Mouse (Mus musculus) kidney, postnatal 4 days (tissue): ENCODE measurements around the gene Gm21988.

ENCODE experiments used
- DNase-seq, 2 experiments: peaks; one replicate each; pipeline ENCODE4 v3.0.0; 2021; ENCODE audit warnings: mixed read lengths in 2 of 2

The Gm21988 gene

DNA sequence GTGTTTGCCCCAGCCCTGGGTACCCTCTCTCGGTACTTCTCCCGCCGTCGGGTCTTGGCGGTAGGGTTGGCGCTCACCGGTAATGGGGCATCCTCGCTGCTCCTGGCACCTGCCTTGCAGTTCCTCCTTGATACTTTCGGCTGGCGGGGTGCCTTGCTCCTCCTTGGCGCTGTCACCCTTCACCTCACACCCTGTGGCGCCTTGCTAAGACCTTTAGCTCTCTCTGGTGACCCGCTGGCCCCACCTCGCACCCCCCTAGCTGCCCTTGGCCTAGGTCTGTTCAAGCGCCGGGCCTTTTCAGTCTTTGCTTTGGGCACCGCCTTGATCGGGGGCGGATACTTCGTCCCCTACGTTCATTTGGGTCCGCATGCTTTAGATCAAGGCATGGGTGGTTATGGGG, 24.3 kb downstream of the Gm21988 start:
- peak in 1 of 2 experiments; percentile 43 for DNase-seq

DNA sequence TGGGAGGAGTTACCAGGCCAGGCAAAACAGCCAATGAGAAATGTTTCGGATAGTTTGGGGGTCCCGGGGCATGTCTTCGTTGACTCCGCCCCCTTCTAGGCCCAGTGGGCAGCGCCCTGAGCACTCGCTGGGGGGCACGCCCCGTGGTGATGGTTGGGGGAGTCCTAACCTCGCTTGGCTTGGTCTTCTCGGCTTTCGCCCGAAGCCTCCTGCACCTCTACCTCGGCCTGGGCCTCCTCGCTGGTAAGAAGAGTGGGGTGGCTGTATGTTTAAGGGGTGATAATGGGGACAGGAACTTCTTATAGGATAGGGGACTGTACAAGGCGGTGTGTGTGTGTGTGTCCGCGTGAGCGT, 24.8 kb downstream of the Gm21988 start:
- peak in 1 of 2 experiments; percentile 51 for DNase-seq

DNA sequence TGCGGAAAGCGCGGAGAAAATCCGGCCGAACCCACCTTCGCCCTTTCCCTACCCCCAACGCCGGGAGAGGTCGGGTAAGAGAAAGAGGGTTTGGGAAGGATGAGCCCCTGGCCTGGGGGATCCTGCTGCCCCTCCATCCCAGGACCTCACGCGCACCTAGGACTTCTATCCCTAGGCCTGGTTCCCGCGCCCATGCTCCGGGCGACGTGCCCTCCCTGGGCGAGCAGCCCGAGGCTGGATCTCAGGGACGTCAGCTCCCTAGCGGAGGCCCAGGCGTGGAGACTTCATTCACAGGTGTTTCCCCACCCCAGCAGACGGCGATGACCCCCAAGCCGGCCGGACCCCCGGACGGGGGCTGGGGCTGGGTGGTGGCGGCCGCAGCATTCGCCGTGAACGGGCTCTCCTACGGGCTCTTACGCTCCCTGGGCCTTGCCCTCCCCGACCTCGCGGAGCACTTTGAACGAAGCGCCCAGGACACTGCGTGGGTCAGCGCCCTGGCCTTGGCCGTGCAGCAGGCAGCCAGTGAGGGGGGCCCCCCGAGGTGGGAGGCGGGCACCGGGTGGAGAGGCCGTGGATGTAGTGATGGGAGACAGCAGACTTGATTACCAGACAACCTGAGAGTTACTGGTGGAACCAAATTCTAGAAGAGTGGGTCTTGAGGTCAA, 25.3 kb downstream of the Gm21988 start:
- peak; percentile 51 to 70 for DNase-seq

DNA sequence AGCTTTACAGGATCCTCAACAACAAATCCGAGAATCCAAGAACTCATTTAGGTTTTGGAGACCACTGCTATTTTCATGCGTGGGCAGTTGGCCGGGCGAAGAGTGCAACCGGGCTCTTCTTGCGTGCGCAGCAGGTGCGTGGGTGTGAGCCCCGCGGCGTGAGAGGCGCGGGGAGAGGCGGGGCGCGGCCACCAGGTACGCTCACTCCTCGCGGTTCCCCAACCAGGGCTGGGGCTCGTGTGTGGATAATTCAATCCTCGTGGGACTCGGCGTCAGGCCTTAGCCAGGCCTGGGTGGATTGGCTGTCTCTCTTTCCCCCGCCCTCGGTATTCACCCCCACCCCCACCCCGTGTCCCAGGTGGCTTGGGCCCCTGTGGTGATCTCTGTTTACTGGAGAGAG, 25.9 kb downstream of the Gm21988 start:
- peak in 1 of 2 experiments; percentile 47 for DNase-seq

DNA sequence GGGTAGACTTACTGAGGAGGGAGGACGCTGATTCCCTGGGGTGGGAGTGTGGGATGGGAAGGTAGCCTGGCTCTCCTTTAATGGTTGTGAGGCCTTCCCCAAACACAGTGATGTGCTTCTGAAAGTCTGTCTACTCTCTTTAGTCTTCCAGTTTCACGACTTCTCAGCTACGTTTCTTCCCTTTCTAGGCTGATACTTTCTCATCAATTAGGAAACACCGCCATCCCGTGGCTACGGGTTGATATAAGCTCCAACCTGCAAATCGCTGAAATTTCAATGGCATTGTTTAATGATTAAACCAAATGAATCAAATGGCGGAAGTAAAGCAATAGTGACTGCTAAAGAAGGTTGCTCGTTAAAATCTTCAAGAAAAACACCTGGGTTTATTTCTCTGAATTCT, 26.7 kb downstream of the Gm21988 start:
- DNase-seq: peak; percentile 84 to 88

DNA sequence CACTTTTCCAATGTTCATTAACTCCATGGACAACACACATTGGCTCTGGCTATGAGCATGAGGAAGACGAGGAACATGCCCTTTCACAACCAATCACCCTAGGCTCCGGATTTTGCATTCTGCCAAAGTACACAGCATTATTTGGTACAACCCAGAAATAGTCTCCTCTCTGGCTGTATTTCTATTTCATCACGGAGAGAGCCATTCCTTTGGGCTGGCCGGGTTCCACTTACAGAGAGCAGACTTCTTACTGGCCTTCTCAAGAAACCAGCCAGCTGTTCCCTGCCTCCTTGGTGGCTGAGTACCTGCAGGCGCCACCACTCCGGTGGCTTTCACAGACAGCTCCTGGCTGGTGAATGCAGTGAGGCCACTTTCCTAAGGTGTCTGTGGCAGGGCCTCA, 27.2 kb downstream of the Gm21988 start, which contains the start of gene Slc16a11:
Gene Slc16a11, plus strand, starts transcription at position 330 of the 400 bp plus-strand sequence.
- DNase-seq: peak; percentile 35 to 43

DNA sequence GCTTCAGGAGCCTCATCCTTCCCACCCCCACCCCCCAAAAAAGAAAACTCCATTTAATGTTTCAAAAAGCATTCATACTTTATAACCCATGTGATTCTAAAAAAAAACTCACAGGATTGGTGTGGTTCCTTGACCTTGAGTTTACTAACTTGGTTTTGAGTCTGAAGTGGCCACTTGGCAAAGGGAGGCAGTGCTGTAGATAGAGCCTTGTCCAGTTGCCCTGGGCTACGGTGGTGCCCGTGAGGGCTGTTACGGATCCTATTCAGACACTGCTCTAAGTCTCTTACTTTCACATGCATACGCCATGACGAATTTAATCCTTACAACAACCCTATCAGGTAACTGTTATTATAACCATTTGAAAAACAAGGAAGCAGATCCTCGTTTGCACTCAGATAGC, 27.7 kb downstream of the Gm21988 start:
- no peak for DNase-seq

DNA sequence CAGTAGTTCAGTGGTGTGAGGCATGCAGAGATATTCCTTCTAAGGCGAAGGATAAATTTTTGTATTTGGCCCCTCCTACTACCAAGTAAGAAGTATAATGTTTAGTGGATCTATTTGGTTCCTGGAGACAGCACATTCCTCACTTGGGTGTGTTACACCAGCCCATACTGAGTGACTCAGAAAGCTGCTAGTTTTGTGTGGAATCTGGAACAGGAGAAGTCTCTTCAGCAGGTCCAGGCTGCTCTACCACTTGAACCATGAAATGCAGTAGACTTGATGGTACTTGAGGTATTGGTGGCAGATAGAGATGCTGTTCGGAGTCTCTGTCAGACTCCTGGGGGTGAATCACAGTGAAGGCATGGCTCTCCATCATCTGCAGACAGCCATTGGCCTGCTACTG, 28.9 kb downstream of the Gm21988 start:
- no peak for DNase-seq

DNA sequence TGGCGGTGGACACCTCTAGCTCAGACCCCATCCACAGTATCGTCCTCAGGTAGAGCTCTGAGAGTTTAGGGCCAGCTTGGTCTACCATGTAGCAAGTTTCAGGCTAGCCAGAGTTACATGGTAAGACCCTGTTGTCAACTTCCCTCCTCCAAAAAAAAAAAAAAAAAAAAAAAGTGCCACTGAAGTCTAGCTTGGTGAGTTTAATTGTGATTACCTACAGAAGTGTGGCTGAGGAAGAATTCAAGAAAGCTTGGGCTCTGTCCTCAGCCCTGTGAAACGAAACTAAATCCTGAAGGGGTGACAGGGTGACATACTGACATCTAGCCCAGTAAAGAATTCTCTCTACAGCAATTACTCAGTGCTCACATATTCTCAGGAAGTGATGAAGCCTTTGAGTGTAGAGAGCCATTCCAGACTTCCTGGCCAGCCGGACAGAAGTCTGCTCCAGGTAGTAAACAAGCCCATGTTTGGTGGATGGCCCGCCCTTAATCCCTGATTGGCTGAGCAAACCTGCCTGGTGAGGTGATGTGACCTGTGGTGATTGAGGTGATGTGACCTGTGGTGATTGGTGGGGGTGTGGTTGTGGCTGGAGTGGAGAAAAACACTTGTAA, 30.7 kb downstream of the Gm21988 start:
- no peak for DNase-seq

DNA sequence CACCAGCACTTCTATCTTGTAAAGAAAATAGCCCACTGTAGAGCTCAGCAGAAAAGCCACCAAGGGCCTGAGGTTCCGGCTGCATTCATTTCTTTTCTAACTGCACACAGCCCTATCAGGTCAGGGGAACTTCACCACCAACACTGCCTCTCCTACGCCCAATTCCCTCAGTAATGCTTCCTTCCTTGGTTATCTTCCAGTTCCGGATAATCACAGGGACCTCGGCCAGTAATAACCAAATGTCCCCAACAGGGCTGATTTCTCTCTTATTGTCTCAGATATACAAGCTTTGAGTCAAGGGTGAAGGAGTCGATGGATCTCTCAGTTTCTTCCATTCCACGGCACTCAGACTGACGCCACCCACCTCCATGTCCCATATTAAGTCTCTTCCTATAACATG, 32.3 kb downstream of the Gm21988 start:
- no peak for DNase-seq

DNA sequence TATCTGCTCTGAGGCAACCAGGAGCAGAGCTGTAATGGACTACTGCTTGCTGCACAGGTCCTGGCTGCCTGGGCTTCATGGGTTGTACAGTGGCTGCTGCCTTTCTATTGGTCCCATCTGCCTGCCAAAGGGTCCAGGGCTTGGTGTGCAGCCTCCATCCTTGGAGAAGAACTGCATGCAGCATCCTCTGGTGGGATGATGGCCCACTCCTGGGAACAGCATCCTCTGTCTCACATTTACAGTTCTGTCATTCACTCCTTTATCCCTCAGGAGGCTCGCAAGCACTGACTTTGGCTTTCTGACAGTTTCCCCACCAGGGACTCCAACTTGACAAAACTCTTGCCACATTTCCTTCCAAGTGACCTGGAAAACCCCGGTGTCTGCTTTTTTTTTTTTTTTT, 32.8 kb downstream of the Gm21988 start:
- DNase-seq: no peak

DNA sequence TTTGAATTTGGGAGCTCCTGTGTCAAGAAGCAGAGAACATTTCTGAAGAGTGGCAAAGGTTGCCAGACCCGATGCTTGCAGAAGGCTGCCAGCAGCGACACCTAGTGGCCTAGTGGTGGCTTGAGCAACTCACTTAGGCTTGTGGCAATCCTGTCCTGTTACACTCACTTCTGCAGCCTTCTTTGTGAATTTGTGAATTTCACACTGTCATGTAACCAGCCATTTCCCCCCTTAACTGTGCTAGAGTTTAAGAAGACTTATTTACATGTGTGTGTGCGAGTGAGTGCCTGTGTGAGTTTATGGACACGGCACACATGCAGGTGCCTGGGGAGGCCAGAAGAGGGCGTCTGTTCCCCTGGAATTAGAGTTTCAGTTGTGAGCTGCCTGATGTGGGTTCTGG, 37.9 kb downstream of the Gm21988 start:
- peak; percentile 94 to 95 for DNase-seq

DNA sequence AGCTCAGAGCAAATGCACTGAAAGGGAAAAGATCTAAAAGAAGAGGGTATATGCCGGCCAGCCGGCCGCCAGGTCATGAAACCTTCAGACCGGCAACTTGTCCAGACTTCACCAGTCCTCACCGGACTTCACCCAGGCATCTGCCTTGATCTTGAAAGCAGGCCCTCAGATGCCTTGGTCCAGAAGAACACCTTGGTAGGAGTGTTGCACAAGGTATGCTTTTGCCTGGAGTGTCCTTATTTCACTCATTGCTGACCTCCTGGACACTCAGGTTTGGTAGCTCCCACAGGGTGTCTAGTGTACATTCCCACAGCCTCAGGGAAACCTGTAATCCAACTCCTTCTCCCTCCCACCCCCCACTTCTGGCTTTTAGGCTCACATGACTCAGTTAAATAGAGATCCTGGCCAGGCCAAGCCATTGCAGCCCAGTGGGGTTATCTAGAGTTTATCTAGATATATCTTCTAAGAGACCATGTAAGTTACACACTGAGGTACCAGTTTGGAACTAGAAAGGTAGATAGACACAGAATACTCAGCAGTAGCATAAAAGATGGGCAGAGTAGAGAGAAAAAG, 39.5 kb downstream of the Gm21988 start:
- peak in 1 of 2 experiments; percentile 22 for DNase-seq

DNA sequence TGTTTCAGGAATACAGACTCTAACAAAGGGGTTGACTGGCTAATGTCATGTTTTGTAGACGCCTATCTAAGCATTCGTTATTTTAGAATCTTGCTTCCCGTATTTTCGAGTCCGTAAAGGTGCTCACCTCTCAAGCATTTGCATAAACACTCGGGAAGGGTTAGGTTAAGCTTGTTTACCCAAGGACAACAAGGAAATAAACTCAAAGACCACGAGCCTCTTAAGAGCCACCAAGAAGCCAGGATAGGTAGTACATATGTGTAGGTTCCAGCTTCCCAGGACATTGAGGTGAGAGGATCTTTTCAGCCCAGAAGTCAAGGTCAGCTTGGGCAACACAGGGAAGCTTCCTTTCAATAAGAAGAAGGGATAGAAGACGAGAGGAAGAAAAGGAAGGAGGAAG, 40.5 kb downstream of the Gm21988 start:
- DNase-seq: no peak

DNA sequence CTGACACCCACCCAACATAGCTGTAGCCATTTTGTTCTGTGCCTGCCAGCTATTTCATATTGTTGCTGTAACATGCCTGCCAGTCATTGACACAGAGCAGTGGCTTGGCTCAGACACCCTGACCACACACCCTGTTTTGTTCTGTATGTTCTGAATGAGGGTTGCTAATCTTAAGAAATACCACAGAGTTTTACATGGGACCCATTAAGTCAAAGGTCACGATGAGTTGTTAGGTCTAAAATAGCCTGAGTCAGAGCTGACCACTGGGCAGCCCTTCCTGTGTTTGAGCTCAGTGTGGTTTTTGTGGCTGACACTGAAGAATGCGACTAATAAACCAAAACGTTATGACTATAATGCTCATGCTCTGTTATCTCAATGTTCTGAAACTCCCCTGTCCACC, 41.3 kb downstream of the Gm21988 start:
- DNase-seq: no peak

DNA sequence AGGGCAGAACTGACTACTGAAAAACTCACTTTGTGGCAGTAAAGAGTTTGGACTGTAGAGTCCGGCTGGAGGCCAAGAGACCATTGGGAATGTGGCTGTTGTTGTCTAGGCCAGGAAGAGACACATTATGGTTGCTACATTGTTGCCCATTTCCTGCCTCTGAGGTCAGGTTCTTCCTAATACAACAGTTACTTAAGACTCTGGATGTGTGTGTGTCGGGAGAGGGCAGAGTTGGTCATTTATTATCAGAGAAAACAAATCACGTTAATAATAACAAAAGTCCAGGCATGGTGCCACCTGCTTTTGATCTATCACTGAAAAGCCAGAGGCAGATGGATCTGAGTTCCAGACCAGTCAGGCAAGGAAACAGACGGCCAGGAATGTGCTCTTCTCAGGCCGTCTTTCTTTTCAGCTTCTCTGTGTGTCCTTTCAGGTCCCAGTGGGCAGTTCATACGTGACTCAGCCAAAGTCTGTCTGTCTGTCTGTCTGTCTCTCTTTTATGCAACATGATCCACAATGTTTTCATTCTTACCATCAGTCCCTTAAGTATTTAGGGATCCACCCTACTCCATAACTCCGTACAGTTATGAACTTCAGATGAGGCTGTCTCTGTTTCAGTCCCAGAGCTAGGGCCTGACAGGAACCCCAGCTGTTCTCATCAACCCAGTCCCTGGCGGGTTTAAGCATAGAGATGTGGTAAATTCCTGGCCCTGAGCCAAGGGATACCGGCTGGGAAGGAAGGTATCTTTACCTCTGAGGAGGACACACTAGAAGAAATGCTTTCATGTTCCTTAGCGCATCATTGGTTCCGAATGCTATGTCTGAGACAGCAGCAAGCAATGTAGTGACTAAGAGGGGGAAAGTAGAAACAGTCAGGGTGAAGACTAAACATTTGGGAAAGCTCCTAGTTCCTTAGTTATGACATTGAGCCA, 46.0 kb downstream of the Gm21988 start:
- DNase-seq: no peak

DNA sequence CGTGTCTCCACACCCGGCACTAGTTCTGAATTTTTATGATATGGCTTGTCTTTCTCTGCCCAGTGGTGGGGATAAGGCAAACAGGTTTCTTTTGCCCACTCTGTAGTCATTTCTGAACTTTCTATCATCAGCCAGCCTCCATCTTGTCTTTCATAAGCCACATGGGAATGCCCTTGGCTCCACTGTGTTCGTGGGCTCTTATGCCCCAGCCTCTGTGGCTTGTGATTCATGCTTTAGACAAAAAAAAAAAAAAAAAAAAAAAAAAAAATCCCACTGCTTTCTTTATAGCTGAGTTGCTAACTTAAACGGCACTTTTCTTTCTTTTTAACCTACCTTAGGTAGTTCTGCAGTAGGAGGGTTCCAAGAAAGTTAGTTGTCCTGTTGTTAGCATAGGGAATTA, 47.5 kb downstream of the Gm21988 start:
- DNase-seq: no peak

DNA sequence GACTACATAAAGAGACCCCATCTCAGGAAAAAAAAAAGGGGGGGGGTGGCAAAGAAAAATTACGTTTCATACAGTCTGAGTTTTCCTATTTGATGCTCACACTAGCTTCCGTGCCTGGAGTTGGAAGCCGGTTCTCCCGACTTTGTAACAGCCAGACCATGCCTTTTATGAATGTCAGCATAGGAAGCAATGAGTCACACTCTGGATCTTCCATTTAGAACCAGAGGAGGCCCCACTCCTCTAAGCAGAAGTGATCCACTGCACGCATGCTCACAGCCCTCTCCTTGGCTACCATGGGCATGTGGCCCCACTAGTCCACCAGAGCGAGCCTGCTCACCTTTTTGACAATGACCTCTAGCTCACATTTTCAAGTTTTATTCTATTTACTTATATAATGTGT, 48.4 kb downstream of the Gm21988 start:
- DNase-seq: no peak

DNA sequence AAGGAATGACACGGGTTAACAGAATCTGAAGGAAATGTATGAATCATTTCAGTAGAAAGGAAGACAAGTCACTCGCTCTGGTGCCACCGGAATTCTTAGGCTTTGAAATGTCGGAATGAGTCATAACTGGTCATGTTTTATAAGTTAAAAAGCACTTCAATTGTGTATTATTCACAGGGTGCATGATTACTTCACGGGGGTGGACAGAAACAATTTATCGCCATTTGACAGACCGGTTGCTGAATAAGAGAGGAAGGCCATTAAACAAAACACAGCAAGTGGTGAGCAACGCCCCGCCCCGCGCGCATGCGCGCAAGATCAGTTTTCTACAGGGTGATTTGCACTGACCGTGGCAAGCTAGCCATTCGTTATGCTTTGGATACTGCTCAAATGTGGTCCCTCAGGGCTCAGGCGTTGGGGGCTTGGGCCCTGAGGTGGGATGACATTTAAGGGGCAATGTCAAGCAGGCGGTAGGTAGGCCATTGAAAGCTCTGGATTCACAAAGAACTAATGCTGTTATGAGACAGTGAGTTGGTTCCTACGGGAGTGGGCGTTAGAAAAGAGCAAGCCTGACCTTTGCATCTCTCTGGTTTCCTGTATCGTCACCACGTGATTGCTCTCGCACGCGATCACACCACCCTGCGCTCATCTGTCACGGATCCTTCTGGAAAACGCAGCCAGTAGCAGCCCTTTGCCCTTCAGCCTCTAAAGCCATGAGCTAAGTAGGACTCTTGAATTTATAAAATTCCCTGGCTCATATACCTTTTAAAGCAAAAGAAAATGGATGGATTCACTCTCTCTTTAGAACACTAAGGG, 50.1 kb downstream of the Gm21988 start:
- peak; percentile 41 to 63 for DNase-seq
